Mouse (Mus musculus) macrophage (primary cell): ENCODE data around the gene Gm20671. TPM values are rescaled to one million over a fixed set of nuclear protein-coding genes. Genes with fewer than 3 reads are reported as not detected.
"Not testable (repeated sequence)": the region's sequence is repeated elsewhere in the genome, so short reads cannot be mapped to it uniquely, and the experiment has no call there.

Experiments used
- H3K27ac ChIP-seq: fragments of 350-480 bp; formaldehyde crosslinking; 2 replicates; pipeline ENCODE4 v1.9.0; 2021
- H3K36me3 ChIP-seq: fragments of 350-480 bp; formaldehyde crosslinking; 2 replicates; pipeline ENCODE4 v1.9.0; 2021; ENCODE audit errors: inconsistent target
- H3K4me3 ChIP-seq: fragments of 350-480 bp; formaldehyde crosslinking; 2 replicates; pipeline ENCODE4 v1.9.0; 2021; ENCODE audit errors: inconsistent target
- H3K79me2 ChIP-seq: fragments of 350-480 bp; formaldehyde crosslinking; 2 replicates; pipeline ENCODE4 v1.9.0; 2021; ENCODE audit errors: inconsistent target
- WGBS: methylation state at CpG from one replicate; pipeline ENCODE4 v1.1.7; 2026; ENCODE audit warnings: inconsistent platforms; ENCODE audit not compliant: missing documents; 5-methylcytosine and 5-hydroxymethylcytosine counted together
- polyA plus RNA-seq: library from polyadenylated mRNA; stranded (reverse); fragments of 250-400 nt; gene quantifications from 3 replicates; pipeline ENCODE4 v1.2.4, GENCODE M21; 2018; ENCODE audit warnings: inconsistent platforms

Gm20671 gene
- polyA plus RNA-seq, 1 experiment from 2014 or later = not detected

DNA sequence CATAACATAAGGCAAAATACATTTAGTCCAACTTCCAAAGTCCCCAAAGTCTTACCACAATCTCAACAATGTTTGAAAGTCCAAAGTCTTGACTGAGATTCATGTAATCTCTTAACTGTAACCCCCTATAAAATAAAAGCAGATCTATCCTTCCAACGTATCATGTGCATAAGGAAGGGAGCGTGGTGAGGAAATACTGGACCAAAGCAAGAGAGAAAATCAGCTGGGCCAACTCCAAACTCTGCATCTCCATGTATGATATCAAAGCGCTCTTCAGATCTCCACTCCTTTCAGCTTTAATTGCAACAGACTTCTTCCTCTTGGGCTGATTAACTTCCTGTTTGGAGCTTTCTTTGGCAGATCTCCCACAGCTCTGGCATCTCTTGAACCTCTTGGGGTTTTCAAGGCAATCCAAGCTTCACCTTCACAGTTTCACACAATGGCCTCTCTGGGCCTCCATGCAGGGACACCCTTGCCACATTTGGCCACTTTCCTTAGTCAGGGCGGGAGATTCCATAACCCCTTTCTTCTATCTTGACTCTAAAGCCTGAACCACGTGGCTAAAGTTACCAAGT is 65.3 kb downstream of the Gm20671 start:
- 15% methylated on average over 5 of the region's 5 CpGs for WGBS
- Histone ChIP-seq H3K79me2 (peaks cover 11% of the 10 kb centered on the region; the same call in 1 of the 2 replicates), H3K4me3 (no peak overlapping the region), H3K27ac (peak overlapping the region; percentile 27), H3K36me3 (no peaks in the 10 kb centered on the region; the same call in 1 of the 2 replicates)

DNA sequence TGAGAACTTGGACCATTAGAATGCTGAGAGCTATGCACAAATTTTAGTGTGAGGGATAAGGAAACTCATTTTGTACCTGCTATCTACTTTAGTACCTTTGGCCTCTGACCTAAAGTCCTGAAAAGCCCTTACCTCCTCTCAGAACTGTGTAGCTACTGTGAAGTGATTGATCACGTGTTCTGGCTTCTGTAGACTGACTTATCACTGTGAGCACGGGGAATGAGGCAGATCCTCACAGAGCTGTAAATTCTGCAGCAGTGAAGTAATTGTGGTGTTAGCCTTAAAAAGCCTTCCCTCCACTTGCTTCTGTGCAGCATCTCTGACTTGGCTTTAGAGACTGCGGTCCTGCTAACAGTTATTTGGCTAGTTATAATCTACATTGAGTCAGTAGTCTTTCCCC is 66.1 kb downstream of the Gm20671 start:
- Histone ChIP-seq H3K36me3 (no peaks in the 10 kb centered on the region; the same call in 1 of the 2 replicates), H3K27ac (peak overlapping the region; percentile 27), H3K4me3 (no peak overlapping the region), H3K79me2 (peaks cover 11% of the 10 kb centered on the region; the same call in 1 of the 2 replicates)
- 82% methylated on average over 3 of the region's 3 CpGs for WGBS

DNA sequence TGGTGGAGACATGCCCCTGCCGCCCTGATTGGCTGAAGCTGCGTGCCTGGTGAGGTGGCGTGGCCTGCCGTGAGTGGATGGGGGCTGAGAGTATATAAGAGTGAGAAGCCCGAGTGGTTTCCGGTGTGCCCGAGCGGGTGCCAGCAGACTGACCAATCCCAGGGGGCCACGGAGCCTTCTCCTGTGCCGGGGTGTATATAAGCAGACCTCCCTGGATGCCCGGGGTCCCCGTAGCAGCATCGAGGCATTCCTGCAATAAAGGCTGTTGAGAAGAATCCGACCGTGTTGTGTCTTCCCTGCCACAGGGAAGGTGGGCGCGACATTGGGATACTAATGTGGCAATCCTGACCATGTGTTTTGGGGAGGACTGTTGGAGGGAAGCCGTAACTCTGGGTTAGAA is 66.6 kb downstream of the Gm20671 start:
- Histone ChIP-seq H3K27ac (peak overlapping the region; percentile 27; the same call in 1 of the 2 replicates), H3K79me2 (peaks cover 11% of the 10 kb centered on the region; the same call in 1 of the 2 replicates)
- 79% methylated on average over 14 of the region's 18 CpGs for WGBS
- not testable (repeated sequence) for H3K4me3 ChIP-seq, H3K36me3 ChIP-seq

DNA sequence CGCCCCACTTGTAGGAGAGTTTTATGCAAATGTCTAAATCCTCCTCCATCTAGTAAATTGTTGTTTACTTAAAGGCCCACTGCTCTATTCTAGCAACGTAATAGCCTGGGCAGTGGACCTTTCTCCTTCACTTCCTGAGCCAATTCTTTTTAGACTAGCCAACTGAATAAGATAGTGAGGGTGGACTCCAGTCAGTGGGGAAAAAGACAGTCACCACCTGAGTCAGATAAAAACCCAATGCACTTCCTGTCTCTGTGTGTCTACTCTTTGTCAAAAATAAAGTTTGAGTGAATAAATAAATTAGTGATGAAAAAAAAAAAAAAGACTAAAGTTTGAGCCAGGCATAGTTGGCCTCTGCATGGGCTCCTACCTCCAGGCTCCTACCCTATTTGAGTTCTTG is 67.2 kb downstream of the Gm20671 start:
- H3K36me3 ChIP-seq = no peaks in the 10 kb centered on the region; the same call in 1 of the 2 replicates
- H3K4me3 ChIP-seq = no peak overlapping the region
- WGBS = 70% methylated on average over 2 of the region's 2 CpGs
- peak overlapping the region; percentile 19; the same call in 1 of the 2 replicates for H3K27ac ChIP-seq
- peaks cover 11% of the 10 kb centered on the region; the same call in 1 of the 2 replicates for H3K79me2 ChIP-seq

DNA sequence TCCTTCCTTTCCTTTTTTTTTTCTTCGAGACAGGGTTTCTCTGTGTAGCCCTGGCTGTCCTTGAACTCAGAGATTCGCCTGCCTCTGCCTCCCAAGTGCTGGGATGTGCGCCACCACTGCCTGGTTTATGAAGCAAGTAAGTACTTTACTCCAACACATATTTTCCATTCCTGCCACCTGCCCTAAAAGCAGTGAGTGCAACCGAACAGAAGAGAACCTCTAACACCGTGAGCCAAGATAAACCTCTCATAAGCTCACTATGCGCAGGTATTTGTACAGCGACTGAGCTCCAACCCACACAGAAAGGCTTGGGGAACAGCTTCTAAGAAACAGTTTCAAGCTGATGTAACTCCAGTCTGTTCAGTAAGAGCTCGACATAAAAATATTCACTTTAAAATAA is 70.8 kb downstream of the Gm20671 start:
- no peak overlapping the region for H3K4me3 ChIP-seq
- H3K27ac ChIP-seq = no peak overlapping the region
- 93% methylated on average over 8 of the region's 8 CpGs for WGBS
- H3K79me2 ChIP-seq = peaks cover 18% of the 10 kb centered on the region; the same call in 1 of the 2 replicates
- no peaks in the 10 kb centered on the region for H3K36me3 ChIP-seq

DNA sequence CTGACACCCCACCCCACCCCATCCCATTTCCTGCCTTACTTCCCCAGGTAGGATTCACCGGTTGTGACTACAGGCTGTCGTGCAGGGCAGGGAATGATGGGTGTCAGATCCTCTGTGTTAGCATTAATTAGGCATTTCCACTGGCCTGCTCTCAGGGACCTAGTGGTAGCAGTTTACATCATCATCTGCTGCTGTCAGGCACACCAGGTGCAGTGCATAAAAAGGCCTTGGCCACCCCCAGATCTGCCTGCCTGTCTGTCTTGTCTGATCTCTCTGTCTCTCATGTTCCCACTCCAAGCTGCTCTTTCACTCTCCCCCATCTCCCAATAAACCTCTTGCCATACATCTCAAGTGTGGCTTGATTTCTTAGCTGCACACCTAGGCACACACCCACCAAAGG is 75.2 kb downstream of the Gm20671 start:
- H3K4me3 ChIP-seq = no peak overlapping the region
- H3K27ac ChIP-seq = no peak overlapping the region
- WGBS = 40% methylated on average over 2 of the region's 2 CpGs
- H3K79me2 ChIP-seq = peaks cover 35% of the 10 kb centered on the region
- H3K36me3 ChIP-seq = no peaks in the 10 kb centered on the region

DNA sequence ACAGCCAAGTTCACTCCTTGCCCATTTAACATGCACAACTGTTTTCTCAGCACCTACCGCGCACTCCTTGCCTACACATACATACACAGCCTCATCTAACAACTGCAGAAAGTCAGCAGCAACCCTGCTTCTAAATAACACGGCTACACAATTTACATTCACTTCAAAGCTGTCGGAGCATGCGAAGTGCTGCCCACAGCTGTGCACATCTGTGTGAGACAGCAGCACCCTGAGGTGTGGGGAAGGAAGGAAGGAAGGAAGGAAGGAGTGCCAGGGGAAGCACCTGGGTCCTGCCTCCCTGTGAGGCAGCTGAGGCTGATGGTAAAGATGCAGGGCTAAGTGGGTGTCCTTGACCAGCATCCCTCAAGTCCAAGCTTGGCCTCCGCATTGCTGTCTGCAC is 78.0 kb downstream of the Gm20671 start:
- H3K27ac ChIP-seq = no peak overlapping the region
- no peak overlapping the region for H3K4me3 ChIP-seq
- peaks cover 55% of the 10 kb centered on the region for H3K79me2 ChIP-seq
- WGBS = 87% methylated on average over 6 of the region's 6 CpGs
- H3K36me3 ChIP-seq = no peaks in the 10 kb centered on the region

DNA sequence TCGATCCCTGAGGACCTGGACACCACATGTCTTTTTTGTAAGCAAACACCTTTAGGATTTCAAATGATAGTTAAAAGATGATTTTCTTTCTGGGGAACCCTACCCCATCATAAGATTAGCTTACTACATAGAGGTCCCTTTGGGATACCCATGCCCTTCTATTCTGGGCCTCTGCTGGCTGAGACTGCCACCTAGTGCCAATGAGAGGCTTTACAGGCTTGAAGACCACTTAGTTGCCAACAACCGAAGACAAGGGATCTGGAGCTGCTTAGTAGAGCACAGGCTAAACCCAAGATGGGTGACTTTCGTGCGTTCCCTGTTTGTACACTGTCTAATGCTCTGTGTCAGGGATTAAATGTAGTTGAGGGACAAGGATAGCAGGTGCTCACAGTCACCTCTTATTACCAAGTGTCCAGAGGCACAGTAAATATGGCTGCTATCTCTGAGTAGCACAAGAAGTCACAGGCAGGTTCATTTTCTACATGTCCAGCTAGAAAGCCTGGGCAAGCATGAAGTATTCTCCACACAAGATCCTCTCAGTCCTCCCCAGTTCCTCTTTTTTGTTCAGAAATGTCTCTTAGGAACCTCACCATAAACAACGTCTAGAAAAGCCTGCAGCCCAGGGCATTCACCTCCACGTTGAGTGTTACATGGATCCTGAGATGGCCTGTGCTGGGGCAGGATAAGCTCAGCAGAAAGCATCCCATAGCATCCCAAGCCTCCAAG is 79.1 kb downstream of the Gm20671 start:
- Histone ChIP-seq H3K27ac (peak overlapping the region; percentile 96), H3K79me2 (peaks cover 66% of the 10 kb centered on the region), H3K4me3 (peak overlapping the region; percentile 81; the same call in 1 of the 2 replicates), H3K36me3 (no peaks in the 10 kb centered on the region)
- 40% methylated on average over 6 of the region's 6 CpGs for WGBS

DNA sequence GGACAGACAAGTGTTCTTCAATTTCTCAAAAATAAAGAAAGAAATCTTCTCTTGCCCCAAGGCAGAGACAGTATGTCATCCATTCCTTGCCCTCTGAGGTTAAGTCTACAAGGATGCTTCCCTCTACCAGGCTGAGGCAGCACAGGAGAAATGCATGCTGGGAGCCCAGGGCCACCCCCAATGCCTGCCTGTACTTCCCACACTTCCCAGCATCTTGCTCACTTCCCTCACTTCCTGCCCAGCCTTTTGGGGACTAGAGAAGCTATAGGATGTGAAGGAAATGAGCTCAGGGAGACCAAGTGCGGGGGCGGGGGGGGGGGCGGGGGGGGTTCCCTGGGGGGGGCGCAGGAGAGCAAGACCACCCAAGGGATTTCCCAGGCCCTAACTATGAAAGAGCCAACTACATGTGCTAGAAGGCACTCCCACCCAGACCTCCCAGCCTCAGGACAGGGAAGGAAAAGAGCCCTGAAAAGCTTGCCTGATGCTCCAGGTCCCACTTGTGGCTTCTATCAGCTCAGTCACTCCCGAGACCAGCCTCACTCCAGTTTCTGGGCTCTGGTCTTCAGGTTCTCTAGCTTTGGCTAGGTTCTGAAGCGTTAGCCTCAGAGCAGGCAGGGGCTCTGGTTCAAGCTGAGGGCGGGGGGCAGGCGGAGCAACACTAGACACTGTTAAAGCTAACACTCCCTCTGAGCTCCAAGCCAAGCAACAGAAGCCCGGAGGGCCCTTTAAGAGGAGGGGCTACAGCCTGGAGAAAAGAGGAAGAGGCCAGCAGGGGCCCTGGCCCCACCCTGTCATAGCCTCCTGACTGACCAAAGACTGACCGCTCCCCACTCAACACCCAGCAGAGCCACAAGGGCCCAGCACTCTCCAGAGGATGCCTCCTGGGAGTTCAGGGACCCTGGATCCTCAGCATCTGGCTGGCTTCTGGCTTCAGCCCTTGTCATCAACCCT is 80.9 kb downstream of the Gm20671 start:
- under 1% methylated on average over 10 of the region's 10 CpGs for WGBS
- Histone ChIP-seq H3K36me3 (peaks cover 16% of the 10 kb centered on the region; the same call in 1 of the 2 replicates), H3K4me3 (peak overlapping the region; percentile 81), H3K79me2 (peaks cover 78% of the 10 kb centered on the region), H3K27ac (peak overlapping the region; percentile 96)

DNA sequence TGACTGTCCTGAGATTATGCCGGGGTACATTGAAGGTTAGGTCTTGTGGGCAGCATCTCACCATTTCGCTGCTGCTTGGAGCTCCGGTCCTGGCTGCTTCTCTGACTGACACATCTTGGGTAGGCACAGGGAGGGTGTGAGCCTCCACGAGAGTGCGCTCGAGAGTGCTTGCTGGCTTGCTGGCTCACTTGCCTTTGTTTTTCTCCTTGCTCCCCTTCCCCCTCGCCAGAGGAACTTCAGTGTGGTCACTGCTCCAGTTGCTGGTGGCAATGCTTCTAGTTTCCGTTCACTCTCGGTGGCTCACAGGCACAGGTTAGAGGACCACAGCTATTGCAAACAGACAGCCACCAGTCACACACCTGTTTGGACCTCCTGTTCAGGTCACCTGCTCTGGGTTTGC is 84.8 kb downstream of the Gm20671 start:
- WGBS = 35% methylated on average over 8 of the region's 9 CpGs
- Histone ChIP-seq H3K4me3 (no peak overlapping the region), H3K36me3 (peaks cover 47% of the 10 kb centered on the region), H3K79me2 (peaks cover 73% of the 10 kb centered on the region), H3K27ac (no peak overlapping the region)

DNA sequence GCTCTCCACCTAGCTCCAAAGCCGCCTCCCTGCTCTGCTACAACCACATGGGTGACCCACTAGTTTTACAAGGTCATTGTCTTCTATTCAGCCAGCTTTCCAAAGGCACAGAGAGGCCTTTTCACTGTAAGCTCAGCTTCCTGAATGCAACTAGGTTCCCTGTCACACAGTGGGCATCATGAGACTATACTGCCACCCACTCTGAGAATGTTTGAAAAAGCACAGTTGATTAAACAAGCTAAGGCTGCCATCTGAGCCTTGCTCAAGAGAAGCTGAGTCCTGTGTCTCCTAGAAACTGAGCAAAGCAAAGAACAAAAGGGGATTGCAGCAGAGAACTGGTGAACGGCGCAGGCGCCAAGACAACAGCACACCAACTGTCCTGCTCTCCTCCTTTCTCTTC is 85.5 kb downstream of the Gm20671 start:
- H3K4me3 ChIP-seq, H3K27ac ChIP-seq: not testable (repeated sequence)
- WGBS = 90% methylated on average over 4 of the region's 4 CpGs
- Histone ChIP-seq H3K36me3 (peaks cover 55% of the 10 kb centered on the region), H3K79me2 (peaks cover 65% of the 10 kb centered on the region)

DNA sequence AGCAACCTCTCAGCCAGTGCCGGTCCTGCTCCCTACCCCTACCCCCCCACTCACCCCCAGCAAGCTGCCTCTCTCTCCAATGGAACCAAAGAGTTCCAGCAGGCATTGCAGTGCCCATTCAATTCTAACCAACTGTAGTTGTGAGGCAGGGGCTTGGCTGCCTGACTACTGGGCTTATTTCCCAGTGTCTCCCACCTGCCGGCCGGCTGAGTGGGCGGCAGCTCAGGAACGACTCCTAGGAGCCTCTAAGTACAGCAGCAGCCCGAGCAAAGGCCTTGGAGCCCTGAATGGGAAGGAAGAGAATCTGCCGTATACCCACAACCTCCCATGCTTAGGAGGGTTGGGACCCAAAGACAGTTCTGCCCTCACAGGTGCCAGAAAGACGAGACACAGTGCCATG is 86.1 kb downstream of the Gm20671 start:
- peaks cover 65% of the 10 kb centered on the region for H3K79me2 ChIP-seq
- not testable (repeated sequence) for H3K4me3 ChIP-seq, H3K27ac ChIP-seq
- WGBS = 99% methylated on average over 8 of the region's 8 CpGs
- H3K36me3 ChIP-seq = peaks cover 60% of the 10 kb centered on the region

DNA sequence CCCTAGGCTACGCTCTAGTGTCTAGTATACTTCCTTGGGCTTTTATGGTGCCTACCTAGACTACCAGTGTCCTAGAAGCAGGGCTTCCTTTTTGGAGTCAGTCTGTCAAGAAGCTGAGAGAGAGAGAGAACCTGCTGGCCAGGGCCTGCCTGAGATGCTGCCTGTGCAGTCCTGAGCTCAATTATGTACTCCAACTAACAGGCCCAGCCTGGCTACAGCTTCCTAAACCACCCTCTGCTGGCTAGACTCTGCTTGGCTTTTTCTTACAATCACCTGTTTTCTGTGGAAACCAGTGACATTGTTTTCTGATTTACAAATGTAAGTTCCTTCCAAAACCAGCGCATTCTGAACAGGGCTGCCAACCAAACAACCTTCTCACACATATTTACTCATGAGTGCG is 86.8 kb downstream of the Gm20671 start:
- H3K27ac ChIP-seq = no peak overlapping the region
- H3K36me3 ChIP-seq = peaks cover 67% of the 10 kb centered on the region
- H3K4me3 ChIP-seq = no peak overlapping the region
- H3K79me2 ChIP-seq = peaks cover 59% of the 10 kb centered on the region
- WGBS = 92% methylated on average over 2 of the region's 3 CpGs

DNA sequence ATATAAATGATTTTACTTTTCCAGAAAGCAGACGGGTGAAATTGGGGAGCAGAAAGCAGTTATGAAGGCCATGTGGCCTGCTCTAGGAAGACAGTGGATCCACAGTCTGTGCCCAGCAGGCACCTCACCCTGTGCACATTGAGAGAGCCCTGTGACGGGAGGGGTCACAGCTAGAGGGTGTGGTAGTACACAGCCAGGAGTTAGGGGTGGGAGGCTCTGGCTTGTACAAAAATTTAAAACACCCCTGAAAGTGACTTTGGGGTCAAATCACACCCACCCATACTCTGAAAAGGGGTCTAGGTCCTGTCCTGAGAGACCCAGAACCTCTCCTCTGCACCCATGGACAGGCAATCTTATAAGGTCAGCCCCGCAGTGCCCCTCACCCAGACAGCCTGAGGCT is 90.1 kb downstream of the Gm20671 start:
- peaks cover 66% of the 10 kb centered on the region for H3K36me3 ChIP-seq
- H3K79me2 ChIP-seq = peaks cover 26% of the 10 kb centered on the region
- not testable (repeated sequence) for H3K4me3 ChIP-seq, H3K27ac ChIP-seq
- whole genome bisulfite sequencing = 100% methylated on average over 3 of the region's 3 CpGs
